8 mouse cellular contexts compared by ENCODE assay signal in the genomic region with DNA sequence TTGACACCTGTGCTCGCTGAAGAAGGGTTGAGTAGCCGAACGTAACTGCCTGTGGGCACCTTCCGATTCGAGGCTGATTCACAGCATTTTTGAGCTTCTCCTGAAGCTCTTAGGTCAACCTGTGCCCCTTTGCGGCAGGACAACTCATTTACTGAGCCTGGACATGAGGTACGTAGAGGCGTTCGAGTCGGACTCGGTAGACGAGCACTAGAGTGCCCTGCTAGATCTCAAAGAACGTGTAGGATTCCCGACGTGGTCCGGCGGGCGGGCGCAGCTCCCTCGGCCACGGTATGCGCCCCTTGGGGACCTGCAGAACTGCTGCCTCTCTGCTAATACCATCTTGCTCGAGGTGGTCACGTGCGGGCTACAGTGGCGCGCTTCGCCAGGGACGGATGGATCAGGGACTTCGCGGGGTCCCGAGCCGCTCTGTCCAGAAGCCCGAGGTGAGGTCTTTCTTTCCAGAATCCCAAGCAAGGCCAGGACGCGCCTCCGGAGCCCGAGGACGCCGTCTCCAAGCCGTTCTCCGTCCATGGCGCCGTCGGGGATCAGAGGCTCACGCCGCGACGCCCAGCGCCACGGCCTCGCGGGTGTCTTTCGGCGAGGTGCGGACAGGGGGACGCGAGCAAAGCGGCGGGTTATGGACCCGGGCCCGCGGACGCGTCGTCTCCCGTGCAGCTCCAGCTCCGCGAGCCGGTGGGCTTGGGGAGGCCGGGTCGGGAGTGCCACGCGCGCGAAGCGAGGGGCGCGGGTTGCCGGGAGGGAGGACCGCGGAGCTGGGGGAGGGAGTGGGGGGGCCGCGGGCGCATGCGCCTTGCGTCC. TPM values are rescaled to one million over a fixed set of nuclear protein-coding genes. Genes with fewer than 3 reads are reported as not detected.
DNase-seq lines count a peak whose midpoint lies in the region; ATAC-seq and TF ChIP-seq lines count a peak whose summit lies in the region.

A gene (plus strand): TSS at position 51 of the 819 bp plus-strand sequence.

- peak within 1 kb of the TSS; percentile 93 for H3K27ac ChIP-seq in left cerebral cortex, adult 2 months

- H3K4me3 ChIP-seq in left cerebral cortex, adult 2 months = peak within 1 kb of the TSS; percentile 96
- peak within 1 kb of the TSS; percentile 72 for H3K4me3 ChIP-seq in erythroblast, embryonic 14.5 days (replicated peaks)

- peaks cover 13% of the 10 kb centered on the region for H3K27me3 ChIP-seq in erythroblast, embryonic 14.5 days (ENCODE audit: control insufficient read depth)

- H3K9me3 ChIP-seq in erythroblast, embryonic 14.5 days (ENCODE audit: control insufficient read depth, low read length) = no peaks in the 10 kb centered on the region

- H3K36me3 ChIP-seq in erythroblast, embryonic 14.5 days (ENCODE audit: control insufficient read depth) = peaks cover 3% of the 10 kb centered on the region

- peak; percentile 72 to 74; a peak in 3 of 4 replicates for ATAC-seq in hematopoietic stem cell, adult 5-6 weeks (replicated peaks in 1 of 2; ENCODE audit: insufficient read depth in 1 of 2, low FRiP score in 2 of 2, low TSS enrichment in 1 of 2, low read depth in 1 of 2, poor library complexity in 2 of 2, severe bottlenecking in 2 of 2)
- no peak; the same call in 1 of the 2 replicates for ATAC-seq in monocyte, adult 5-6 weeks (replicated peaks; ENCODE audit: insufficient number of reproducible peaks, low FRiP score, low TSS enrichment, poor library complexity, severe bottlenecking)

- DNase-seq in left cerebral cortex, adult 2 months (ENCODE audit: extremely low spot score in 1 of 2, low spot score in 2 of 2) = peak in 1 of 2 experiments; percentile 33
- no peak for DNase-seq in left cerebral cortex, adult 9 months (ENCODE audit: low spot score in 2 of 2)
- no peak for DNase-seq in adrenal gland, postnatal 10 days
- DNase-seq in left cerebral cortex, postnatal 25 days (ENCODE audit: low spot score in 2 of 2) = peak in 1 of 2 experiments; percentile 22
- DNase-seq in mesoderm, embryonic 11.5 days (ENCODE audit: low read depth, low spot score) = peak; percentile 85

- H3K4me1 ChIP-seq in erythroblast, embryonic 14.5 days (ENCODE audit: control insufficient read depth) = peaks cover 41% of the 10 kb centered on the region

- TF ChIP-seq CTCF in left cerebral cortex, adult 2 months (IDR thresholded peaks at IDR 0.05) = no peak

- intact Hi-C loops in left cerebral cortex, adult 2 months (cut with DNase I) = loop anchor here (10.0 kb wide), 1 partner anchor 150 kb away; no protein-coding TSS in a partner anchor
- intact Hi-C loops in left cerebral cortex, postnatal 25 days (cut with DNase I) = no loop called here

RNA-seq across cellular contexts. Expression of the gene that starts here (rescaled TPM):
- total RNA-seq in left cerebral cortex, adult 2 months (2021) = 10 to 100 TPM; 38.4 to 38.8 TPM
- 10 to 100 TPM; 24.9 to 25.5 TPM for total RNA-seq in adrenal gland, postnatal 10 days (2021)
- 0.13 and 0.18 TPM in 2 replicates for polyA plus RNA-seq in erythroblast, embryonic 14.5 days (2012)
- total RNA-seq in hematopoietic stem cell, adult 5-6 weeks (2017) = 12.5 and 12.6 TPM in 2 replicates
- 10 to 100 TPM; 33.1 to 34.9 TPM for total RNA-seq in left cerebral cortex, postnatal 25 days (2021)
- total RNA-seq in monocyte, adult 5-6 weeks (2017) = 2.5 to 6.9 TPM (median 6.1 TPM) in 3 replicates
